Mouse (Mus musculus) ES-E14 (cell line): Measurements from ENCODE around the gene Pacsin3.

Experiments used
- CHD2 ChIP-seq: IDR thresholded peaks from 2 replicates; pipeline ENCODE4 v1.6.1; 2014; ENCODE audit warnings: mild to moderate bottlenecking, low read depth, low read length, inconsistent platforms
- MAFK ChIP-seq: IDR thresholded peaks from 2 replicates; pipeline ENCODE4 v1.6.1; 2014; ENCODE audit warnings: mild to moderate bottlenecking, low read depth, low read length, inconsistent platforms; ENCODE audit not compliant: insufficient read depth
- ZC3H11A ChIP-seq: IDR thresholded peaks from 2 replicates; pipeline ENCODE4 v1.6.1; 2012; ENCODE audit warnings: low read depth, mild to moderate bottlenecking, inconsistent platforms, low read length, borderline replicate concordance
- ZNF384 ChIP-seq: IDR thresholded peaks from 2 replicates; pipeline ENCODE4 v1.6.1; 2012; ENCODE audit warnings: low read depth, low read length, inconsistent platforms

GRCm38 (mm10) chr2:91305926-91306325, 50.2 kb downstream of the Pacsin3 start:
- TF ChIP-seq ZC3H11A (no peak), MAFK (no peak), CHD2 (no peak), ZNF384 (no peak)
